Mouse (Mus musculus) myocyte (in vitro differentiated cells): ENCODE measurements at regions not wholly inside any gene's neighbourhood (a gene's known extent, or its start where the extent isn't known, plus 50 kb on each side); places are given as distances from the start of the nearest gene placed in this dataset.

ENCODE experiments used
- CEBPB ChIP-seq: IDR thresholded peaks from 2 replicates; pipeline ENCODE4 v1.6.1; 2011; ENCODE audit warnings: mild to moderate bottlenecking, moderate library complexity; ENCODE audit not compliant: poor library complexity, insufficient read depth, severe bottlenecking
- E2F4 ChIP-seq: IDR thresholded peaks from one replicate; pipeline ENCODE4 v1.6.1; 2011; ENCODE audit warnings: mild to moderate bottlenecking, control low read depth, moderate library complexity; ENCODE audit not compliant: insufficient read depth
- MAX ChIP-seq: IDR thresholded peaks from one replicate; pipeline ENCODE4 v1.6.1; 2011; ENCODE audit warnings: low read depth, mild to moderate bottlenecking, control low read depth
- MYOD1 ChIP-seq, 3 experiments: IDR thresholded peaks; one replicate each; pipeline ENCODE4 v1.6.1; 2011; ENCODE audit warnings: control low read depth in 2 of 3, low read depth in 2 of 3, mild to moderate bottlenecking in 2 of 3, moderate library complexity in 1 of 3; ENCODE audit not compliant: insufficient read length in 2 of 3, control insufficient read depth in 1 of 3
- MYOG ChIP-seq, 3 experiments: IDR thresholded peaks; one replicate each; pipeline ENCODE4 v1.6.1; 2011; ENCODE audit warnings: control low read depth in 2 of 3, low read depth in 2 of 3, mild to moderate bottlenecking in 2 of 3; ENCODE audit not compliant: insufficient read length in 2 of 3, control insufficient read depth in 1 of 3, insufficient read depth in 1 of 3
- POLR2A ChIP-seq: IDR thresholded peaks from one replicate; pipeline ENCODE4 v1.6.1; 2011; ENCODE audit warnings: low read depth, mild to moderate bottlenecking, control low read depth, moderate library complexity; ENCODE audit not compliant: insufficient read length
- POLR2AphosphoS2 ChIP-seq: IDR thresholded peaks from one replicate; pipeline ENCODE4 v1.6.1; 2011; ENCODE audit warnings: low read depth, control low read depth; ENCODE audit not compliant: insufficient read length
- REST ChIP-seq: IDR thresholded peaks from one replicate; pipeline ENCODE4 v1.6.1; 2011; ENCODE audit warnings: mild to moderate bottlenecking, control low read depth, moderate library complexity; ENCODE audit not compliant: insufficient read depth, insufficient read length
- SRF ChIP-seq: IDR thresholded peaks from one replicate; pipeline ENCODE4 v1.6.1; 2011; ENCODE audit warnings: low read depth; ENCODE audit not compliant: control insufficient read depth, insufficient read length
- TCF12 ChIP-seq: IDR thresholded peaks from one replicate; pipeline ENCODE4 v1.6.1; 2011; ENCODE audit warnings: mild to moderate bottlenecking, control low read depth; ENCODE audit not compliant: poor library complexity, insufficient read depth, severe bottlenecking
- TCF3 ChIP-seq: IDR thresholded peaks from one replicate; pipeline ENCODE4 v1.6.1; 2011; ENCODE audit warnings: low read depth, control low read depth; ENCODE audit not compliant: insufficient read length
- USF1 ChIP-seq: IDR thresholded peaks from one replicate; pipeline ENCODE4 v1.6.1; 2011; ENCODE audit warnings: low read depth, mild to moderate bottlenecking, control low read depth, moderate library complexity

GRCm38 (mm10) chr9:61042063-61042462 is 247.7 kb downstream of the Uaca start:
- TF ChIP-seq POLR2A (no peak), USF1 (no peak), CEBPB (no peak), MYOG (IDR thresholded peaks at IDR 0.05; ENCODE audit: control insufficient read depth in 1 of 3, insufficient read depth in 1 of 3, insufficient read length in 2 of 3, low read depth in 2 of 3) (no peak), MAX (no peak), POLR2AphosphoS2 (no peak), E2F4 (no peak), TCF3 (no peak), SRF (no peak), MYOD1 (IDR thresholded peaks at IDR 0.05; ENCODE audit: control insufficient read depth in 1 of 3, insufficient read length in 2 of 3, low read depth in 2 of 3) (no peak), TCF12 (no peak), REST (no peak)
